Mouse (Mus musculus) neural tube, embryonic 12.5 days (tissue): ENCODE measurements at regions not wholly inside any gene's neighbourhood (a gene's known extent, or its start where the extent isn't known, plus 50 kb on each side); places are given as distances from the start of the nearest gene placed in this dataset.

Source experiments
- ATAC-seq: fragments of 200-750 bp; cut with Nextera tagmentation; 2 replicates; pipeline ENCODE4 v1.8.0; 2017; ENCODE audit warnings: low read depth, mild to moderate bottlenecking, moderate TSS enrichment, moderate library complexity; ENCODE audit not compliant: low FRiP score
- H3K27ac ChIP-seq: fragments of 300-500 bp; sonication (generic); 2 replicates; pipeline ENCODE4 v1.5.1; 2016
- H3K27me3 ChIP-seq: fragments of 300-500 bp; sonication (generic); replicated peaks from 2 replicates; pipeline ENCODE4 v1.6.1; 2016; ENCODE audit warnings: mild to moderate bottlenecking
- H3K36me3 ChIP-seq: fragments of 300-500 bp; sonication (generic); 2 replicates; pipeline ENCODE4 v1.6.1; 2016; ENCODE audit warnings: mild to moderate bottlenecking
- H3K4me1 ChIP-seq: fragments of 300-500 bp; sonication (generic); 2 replicates; pipeline ENCODE4 v1.6.1; 2016
- H3K4me2 ChIP-seq: fragments of 300-500 bp; sonication (generic); replicated peaks from 2 replicates; pipeline ENCODE4 v1.6.1; 2016; ENCODE audit warnings: mild to moderate bottlenecking
- H3K4me3 ChIP-seq: fragments of 300-500 bp; sonication (generic); 2 replicates; pipeline ENCODE4 v1.5.1; 2016
- H3K9ac ChIP-seq: fragments of 300-500 bp; sonication (generic); 2 replicates; pipeline ENCODE4 v1.6.1; 2016; ENCODE audit warnings: mild to moderate bottlenecking
- H3K9me3 ChIP-seq: fragments of 300-500 bp; sonication (generic); 2 replicates; pipeline ENCODE4 v1.6.1; 2016; ENCODE audit warnings: mild to moderate bottlenecking
- WGBS: fragments of 180-500 bp; shearing (Covaris S2); methylation state at CpG from one replicate; pipeline ENCODE4 v1.1.7; 2016; 5-methylcytosine and 5-hydroxymethylcytosine counted together

GRCm38 (mm10) chr2:166251421-166251820 is 96.0 kb upstream of the Sulf2 start:
- no peak overlapping the region for H3K4me3 ChIP-seq
- H3K36me3 ChIP-seq = no peaks in the 10 kb centered on the region
- H3K9me3 ChIP-seq = no peaks in the 10 kb centered on the region
- no peak overlapping the region for H3K4me2 ChIP-seq
- H3K4me1 ChIP-seq = peaks cover 30% of the 10 kb centered on the region
- 59% methylated on average over 5 of the region's 5 CpGs for WGBS
- no peaks in the 10 kb centered on the region; the same call in 1 of the 2 replicates for H3K27me3 ChIP-seq
- ATAC-seq = no peak
- H3K27ac ChIP-seq = no peak overlapping the region
- no peak overlapping the region for H3K9ac ChIP-seq

- Histone ChIP-seq H3K27ac (no peak overlapping the region), H3K4me1 (peaks cover 29% of the 10 kb centered on the region), H3K4me3 (no peak overlapping the region), H3K4me2 (no peak overlapping the region), H3K36me3 (no peaks in the 10 kb centered on the region), H3K9me3 (no peaks in the 10 kb centered on the region), H3K9ac (no peak overlapping the region), H3K27me3 (no peaks in the 10 kb centered on the region; the same call in 1 of the 2 replicates)
- ATAC-seq = no peak
- 85% methylated on average over 10 of the region's 10 CpGs for WGBS
Measured at GRCm38 (mm10) chr2:166250571-166250970, 95.1 kb upstream of the Sulf2 start.

GRCm38 (mm10) chr2:166249338-166249950 is 94.0 kb upstream of the Sulf2 start:
- H3K27me3 ChIP-seq = no peaks in the 10 kb centered on the region; the same call in 1 of the 2 replicates
- H3K36me3 ChIP-seq = no peaks in the 10 kb centered on the region
- H3K9ac ChIP-seq = no peak overlapping the region
- 0 out of 2 replicates have a peak overlapping the region, but pooled peaks have one; percentile 8 for H3K27ac ChIP-seq
- H3K4me3 ChIP-seq = no peak overlapping the region
- peaks cover 24% of the 10 kb centered on the region for H3K4me1 ChIP-seq
- H3K9me3 ChIP-seq = no peaks in the 10 kb centered on the region
- no peak overlapping the region for H3K4me2 ChIP-seq
- 35% methylated on average over 7 of the region's 7 CpGs for WGBS
- ATAC-seq = no peak

- no peak overlapping the region for H3K4me2 ChIP-seq
- ATAC-seq = no peak
- no peak overlapping the region for H3K9ac ChIP-seq
- H3K27ac ChIP-seq = no peak overlapping the region
- no peaks in the 10 kb centered on the region for H3K9me3 ChIP-seq
- WGBS = 80% methylated on average over 17 of the region's 17 CpGs
- H3K27me3 ChIP-seq = no peaks in the 10 kb centered on the region; the same call in 1 of the 2 replicates
- H3K4me3 ChIP-seq = no peak overlapping the region
- peaks cover 31% of the 10 kb centered on the region for H3K4me1 ChIP-seq
- H3K36me3 ChIP-seq = no peaks in the 10 kb centered on the region
Measured at GRCm38 (mm10) chr2:166246401-166247189, 91.1 kb upstream of the Sulf2 start.

DNA sequence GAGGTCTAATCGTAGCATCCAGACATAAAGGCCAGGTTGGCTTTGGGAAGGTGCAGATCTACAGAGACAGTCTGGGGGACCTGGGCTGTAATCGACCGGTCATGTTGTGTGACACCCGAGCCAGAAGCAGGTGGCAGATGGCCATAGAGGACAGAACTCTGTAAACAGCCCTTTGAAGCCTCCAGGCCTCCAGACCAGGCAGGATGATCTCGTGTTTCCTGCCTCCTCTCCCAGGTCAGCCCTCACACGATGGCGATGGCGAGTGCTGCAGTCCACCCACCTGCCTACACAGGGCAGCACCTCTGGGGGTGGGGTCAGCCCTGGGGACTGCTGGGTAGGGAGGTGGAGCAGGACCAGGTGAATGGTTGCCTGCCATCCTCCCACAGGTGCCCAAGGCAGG is 89.8 kb upstream of the Sulf2 start:
- Histone ChIP-seq H3K27me3 (no peaks in the 10 kb centered on the region; the same call in 1 of the 2 replicates), H3K9me3 (0 out of 2 replicates have a peak, but pooled peaks cover 6% of the 10 kb centered on the region), H3K4me1 (peaks cover 31% of the 10 kb centered on the region), H3K36me3 (no peaks in the 10 kb centered on the region), H3K4me2 (no peak overlapping the region), H3K4me3 (no peak overlapping the region), H3K27ac (no peak overlapping the region), H3K9ac (no peak overlapping the region)
- no peak for ATAC-seq
- 51% methylated on average over 8 of the region's 8 CpGs for WGBS

GRCm38 (mm10) chr2:166242786-166243521 is 87.5 kb upstream of the Sulf2 start:
- Histone ChIP-seq H3K4me3 (no peak overlapping the region), H3K27me3 (no peaks in the 10 kb centered on the region), H3K27ac (no peak overlapping the region), H3K9ac (no peak overlapping the region), H3K9me3 (peaks cover 9% of the 10 kb centered on the region; the same call in 1 of the 2 replicates), H3K4me2 (no peak overlapping the region), H3K4me1 (peaks cover 23% of the 10 kb centered on the region), H3K36me3 (no peaks in the 10 kb centered on the region)
- no peak for ATAC-seq
- WGBS = 72% methylated on average over 14 of the region's 14 CpGs

- no peak overlapping the region for H3K4me3 ChIP-seq
- no peak overlapping the region for H3K4me2 ChIP-seq
- WGBS = 93% methylated on average over 3 of the region's 3 CpGs
- peaks cover 9% of the 10 kb centered on the region; the same call in 1 of the 2 replicates for H3K9me3 ChIP-seq
- no peaks in the 10 kb centered on the region for H3K36me3 ChIP-seq
- H3K4me1 ChIP-seq = peaks cover 31% of the 10 kb centered on the region
- H3K9ac ChIP-seq = no peak overlapping the region
- no peak for ATAC-seq
- H3K27ac ChIP-seq = no peak overlapping the region
- no peaks in the 10 kb centered on the region for H3K27me3 ChIP-seq
Measured at GRCm38 (mm10) chr2:166241310-166241709, 85.8 kb upstream of the Sulf2 start.

GRCm38 (mm10) chr2:166240056-166240455 is 84.6 kb upstream of the Sulf2 start:
- H3K4me2 ChIP-seq = no peak overlapping the region
- no peak overlapping the region for H3K27ac ChIP-seq
- no peak overlapping the region for H3K9ac ChIP-seq
- H3K4me1 ChIP-seq = peaks cover 26% of the 10 kb centered on the region
- H3K36me3 ChIP-seq = no peaks in the 10 kb centered on the region
- H3K27me3 ChIP-seq = no peaks in the 10 kb centered on the region
- peaks cover 9% of the 10 kb centered on the region; the same call in 1 of the 2 replicates for H3K9me3 ChIP-seq
- no peak for ATAC-seq
- no peak overlapping the region for H3K4me3 ChIP-seq
- 89% methylated on average over 4 of the region's 4 CpGs for WGBS

DNA sequence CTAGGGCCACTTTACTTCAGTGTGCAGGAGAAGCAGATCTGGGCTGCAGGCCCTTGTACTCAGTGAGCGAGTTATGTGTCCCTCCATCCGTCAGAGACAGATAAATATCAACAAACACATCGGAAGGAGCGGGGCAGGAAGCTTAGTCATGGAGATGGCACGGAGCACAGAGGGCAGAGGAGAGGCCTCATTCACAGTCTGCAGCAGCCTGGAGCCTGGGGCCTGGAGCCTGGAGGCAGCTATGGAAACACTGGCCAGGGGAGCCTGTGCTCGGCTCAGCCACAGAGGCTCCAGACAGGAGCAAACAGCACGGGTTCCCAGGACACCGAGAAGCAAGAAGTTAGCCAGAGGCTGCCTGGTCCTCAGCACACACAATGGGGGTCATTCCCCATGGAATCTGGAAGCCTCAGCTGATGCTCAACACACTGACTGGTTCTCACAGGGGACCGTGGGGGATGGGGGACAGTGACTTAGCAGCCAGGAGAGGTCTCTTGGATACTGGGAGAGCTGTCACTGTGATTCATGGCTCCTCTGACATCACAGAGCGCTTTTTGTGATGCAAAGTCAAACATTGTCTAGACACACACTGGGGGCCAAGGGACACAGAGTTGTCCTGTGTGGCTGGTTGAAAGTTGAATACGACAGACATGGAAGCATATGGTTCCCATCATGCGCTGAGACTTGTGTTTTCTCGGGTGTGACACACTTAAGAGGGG is 82.2 kb upstream of the Sulf2 start:
- Histone ChIP-seq H3K4me2 (peak overlapping the region; percentile 32; the same call in 1 of the 2 replicates), H3K36me3 (no peaks in the 10 kb centered on the region), H3K27me3 (no peaks in the 10 kb centered on the region), H3K4me1 (peaks cover 29% of the 10 kb centered on the region), H3K9ac (no peak overlapping the region), H3K4me3 (no peak overlapping the region), H3K27ac (peak overlapping the region; percentile 39; the same call in 1 of the 2 replicates), H3K9me3 (peaks cover 9% of the 10 kb centered on the region; the same call in 1 of the 2 replicates)
- ATAC-seq = peak; percentile 92
- WGBS = 12% methylated on average over 13 of the region's 13 CpGs

- no peak overlapping the region for H3K4me3 ChIP-seq
- WGBS = 81% methylated on average over 5 of the region's 5 CpGs
- H3K9me3 ChIP-seq = peaks cover 9% of the 10 kb centered on the region; the same call in 1 of the 2 replicates
- no peaks in the 10 kb centered on the region for H3K36me3 ChIP-seq
- no peak overlapping the region for H3K4me2 ChIP-seq
- no peak for ATAC-seq
- H3K27ac ChIP-seq = no peak overlapping the region
- no peak overlapping the region for H3K9ac ChIP-seq
- H3K4me1 ChIP-seq = peaks cover 29% of the 10 kb centered on the region
- no peaks in the 10 kb centered on the region for H3K27me3 ChIP-seq
Measured at GRCm38 (mm10) chr2:166236102-166236501, 80.6 kb upstream of the Sulf2 start.

GRCm38 (mm10) chr2:166234579-166235212 is 79.2 kb upstream of the Sulf2 start:
- no peak overlapping the region for H3K4me2 ChIP-seq
- no peak for ATAC-seq
- WGBS = 78% methylated on average over 7 of the region's 7 CpGs
- no peaks in the 10 kb centered on the region for H3K27me3 ChIP-seq
- no peaks in the 10 kb centered on the region for H3K36me3 ChIP-seq
- H3K9me3 ChIP-seq = no peaks in the 10 kb centered on the region
- H3K9ac ChIP-seq = no peak overlapping the region
- H3K4me3 ChIP-seq = no peak overlapping the region
- H3K27ac ChIP-seq = no peak overlapping the region
- peaks cover 29% of the 10 kb centered on the region for H3K4me1 ChIP-seq
